Mouse (Mus musculus): ENCODE data around the gene Mid1. TPM values are rescaled to one million over a fixed set of nuclear protein-coding genes. Genes with fewer than 3 reads are reported as not detected.
"Not testable (repeated sequence)": the region's sequence is repeated elsewhere in the genome, so short reads cannot be mapped to it uniquely, and the experiment has no call there.

Mid1 gene
- polyA plus RNA-seq, 1 experiment: 8.8 TPM

GRCm38 (mm10) chrX:170015883-170016282 is 330.9 kb downstream of the Mid1 start:
- not testable (repeated sequence) for H3K27ac ChIP-seq (ENCODE audit: insufficient read depth, low read depth, low read length); H3K4me1 ChIP-seq (ENCODE audit: control insufficient read depth, insufficient read depth, low read length); H3K27me3 ChIP-seq (replicated peaks; ENCODE audit: control insufficient read depth, insufficient read depth, low read length); H3K4me3 ChIP-seq (ENCODE audit: insufficient read depth, low read depth, low read length); DNase-seq
- H3K36me3 ChIP-seq (ENCODE audit: control insufficient read depth, insufficient read depth, low read length): peaks cover 22% of the 10 kb centered on the region
- WGBS: 90% methylated on average over 12 of the region's 12 CpGs

DNA sequence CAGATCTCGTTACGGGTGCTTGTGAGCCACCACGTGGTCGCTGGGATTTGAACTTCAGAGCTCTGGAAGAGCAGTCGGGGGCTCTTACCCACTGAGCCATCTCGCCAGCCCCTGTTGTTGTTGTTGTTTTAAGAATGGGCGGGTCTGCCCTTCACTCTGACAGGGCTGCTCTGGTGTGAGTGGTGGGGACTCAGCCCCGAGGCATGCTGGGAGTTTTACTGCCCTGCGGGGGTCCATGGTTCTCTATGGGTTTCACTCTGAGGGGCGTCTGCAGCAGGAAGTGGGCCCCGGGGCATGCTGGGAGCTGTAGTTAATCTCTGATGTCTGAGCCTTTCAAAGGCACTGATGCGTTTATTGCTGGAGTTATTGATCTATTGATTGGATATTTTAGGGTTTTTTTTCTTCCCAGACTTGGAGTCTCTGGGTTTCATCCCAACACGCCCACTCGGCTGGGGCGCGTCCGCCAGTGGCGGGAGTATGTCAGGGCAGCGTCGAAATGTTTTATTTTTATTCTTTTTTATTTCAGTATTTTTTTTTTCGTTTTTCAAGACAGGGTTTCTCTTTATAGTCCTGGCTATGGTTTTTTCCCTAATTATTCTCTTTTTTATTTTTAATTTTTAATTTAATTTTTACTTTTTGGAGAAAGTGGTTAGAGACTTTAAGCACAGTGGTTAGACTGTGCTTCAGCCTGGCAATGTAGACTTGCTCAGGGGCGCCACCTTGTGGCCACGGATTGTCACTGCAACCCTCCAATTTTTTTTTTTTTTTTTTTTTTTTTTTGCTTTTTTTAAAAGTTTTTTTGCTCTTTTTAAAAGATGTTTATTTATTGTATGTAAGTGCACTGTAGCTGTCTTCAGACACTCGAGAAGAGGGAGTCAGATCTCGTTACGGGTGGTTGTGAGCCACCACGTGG is 332.6 kb downstream of the Mid1 start:
- H3K36me3 ChIP-seq (ENCODE audit: control insufficient read depth, insufficient read depth, low read length): peaks cover 26% of the 10 kb centered on the region; the same call in 1 of the 2 replicates
- not testable (repeated sequence) for H3K27me3 ChIP-seq (replicated peaks; ENCODE audit: control insufficient read depth, insufficient read depth, low read length); H3K4me3 ChIP-seq (ENCODE audit: insufficient read depth, low read depth, low read length); H3K27ac ChIP-seq (ENCODE audit: insufficient read depth, low read depth, low read length); H3K4me1 ChIP-seq (ENCODE audit: control insufficient read depth, insufficient read depth, low read length)
- DNase-seq: peak; percentile 75
- WGBS: 67% methylated on average over 27 of the region's 27 CpGs

GRCm38 (mm10) chrX:170018571-170019218 is 333.7 kb downstream of the Mid1 start:
- DNase-seq: peak; percentile 61
- peaks cover 26% of the 10 kb centered on the region; the same call in 1 of the 2 replicates for H3K36me3 ChIP-seq (ENCODE audit: control insufficient read depth, insufficient read depth, low read length)
- WGBS: 91% methylated on average over 66 of the region's 66 CpGs
- not testable (repeated sequence) for H3K4me3 ChIP-seq (ENCODE audit: insufficient read depth, low read depth, low read length); H3K27ac ChIP-seq (ENCODE audit: insufficient read depth, low read depth, low read length); H3K4me1 ChIP-seq (ENCODE audit: control insufficient read depth, insufficient read depth, low read length); H3K27me3 ChIP-seq (replicated peaks; ENCODE audit: control insufficient read depth, insufficient read depth, low read length)

DNA sequence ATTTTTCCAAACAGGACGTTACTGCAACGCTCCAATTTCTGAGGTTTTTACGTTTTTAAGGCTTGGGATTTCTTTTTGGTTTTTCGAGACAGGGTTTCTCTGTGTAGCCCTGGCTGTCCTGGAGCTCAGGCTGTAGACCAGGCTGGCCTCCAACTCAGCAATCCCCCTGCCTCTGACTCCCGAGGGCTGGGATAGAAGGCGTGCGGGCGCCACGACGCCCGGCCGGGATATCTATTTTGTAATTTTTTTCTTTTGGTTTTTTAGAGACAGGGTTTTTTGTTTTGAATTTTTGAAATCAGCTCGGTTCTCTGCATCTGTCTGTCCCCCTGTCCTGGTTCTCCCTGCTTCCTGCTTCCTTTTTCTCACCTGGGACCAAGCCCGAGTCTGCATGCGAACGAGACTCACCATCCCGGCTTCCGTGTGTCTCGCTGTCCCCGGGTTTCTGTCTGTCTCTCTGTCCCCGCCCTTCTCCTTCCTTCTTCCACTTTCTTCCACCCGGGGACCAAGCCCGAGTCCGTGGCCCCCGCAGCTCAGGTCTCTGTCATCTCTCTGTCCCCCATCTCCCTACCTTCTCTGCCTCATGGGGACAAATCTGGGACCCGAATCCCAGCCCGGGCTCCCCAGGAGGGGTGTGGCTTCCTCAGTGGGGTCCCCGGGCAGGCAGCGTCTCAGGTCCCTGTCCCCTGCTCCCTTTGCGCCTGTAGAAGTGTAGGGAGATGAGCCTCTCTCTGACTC is 334.4 kb downstream of the Mid1 start:
- peaks cover 26% of the 10 kb centered on the region; the same call in 1 of the 2 replicates for H3K36me3 ChIP-seq (ENCODE audit: control insufficient read depth, insufficient read depth, low read length)
- DNase-seq: peak; percentile 34
- H3K27ac ChIP-seq (ENCODE audit: insufficient read depth, low read depth, low read length); H3K4me1 ChIP-seq (ENCODE audit: control insufficient read depth, insufficient read depth, low read length); H3K4me3 ChIP-seq (ENCODE audit: insufficient read depth, low read depth, low read length); H3K27me3 ChIP-seq (replicated peaks; ENCODE audit: control insufficient read depth, insufficient read depth, low read length): not testable (repeated sequence)
- WGBS: 89% methylated on average over 30 of the region's 30 CpGs

DNA sequence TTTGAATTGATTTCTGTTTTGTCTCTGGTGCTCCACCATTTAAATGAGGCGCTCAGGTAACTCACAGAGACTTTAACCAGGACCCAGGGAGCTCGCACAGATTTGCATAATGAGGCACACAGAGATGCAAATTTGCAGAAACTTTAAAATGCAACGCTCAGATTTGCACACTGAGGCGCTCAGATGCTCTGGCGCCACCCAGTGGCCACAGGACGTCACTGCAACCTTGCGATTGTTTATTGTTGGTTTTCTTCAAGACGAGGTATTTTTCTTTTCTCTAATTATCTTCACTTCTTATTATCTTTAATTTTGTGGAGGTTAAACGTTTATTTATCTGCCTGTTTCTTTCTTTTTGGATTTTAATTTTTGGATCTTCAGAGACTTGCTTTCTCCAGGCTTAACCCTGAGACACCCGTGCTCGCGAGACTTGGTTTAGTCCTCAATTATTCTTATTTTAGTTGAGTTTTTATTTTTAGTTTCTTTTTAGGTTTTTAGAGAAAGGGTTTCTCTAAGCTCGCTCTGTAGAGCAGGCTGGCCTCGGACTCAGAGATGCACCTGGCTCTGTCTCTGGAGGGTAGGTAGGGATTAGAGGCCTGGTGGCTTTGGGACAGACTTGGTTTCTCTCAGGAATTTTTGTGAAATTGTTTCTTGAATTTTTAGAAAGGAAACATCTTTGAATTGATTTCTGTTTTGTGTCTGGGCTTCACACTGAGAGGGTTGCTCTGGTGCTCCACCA is 335.1 kb downstream of the Mid1 start:
- peaks cover 26% of the 10 kb centered on the region; the same call in 1 of the 2 replicates for H3K36me3 ChIP-seq (ENCODE audit: control insufficient read depth, insufficient read depth, low read length)
- H3K4me3 ChIP-seq (ENCODE audit: insufficient read depth, low read depth, low read length); H3K27ac ChIP-seq (ENCODE audit: insufficient read depth, low read depth, low read length); H3K27me3 ChIP-seq (replicated peaks; ENCODE audit: control insufficient read depth, insufficient read depth, low read length); H3K4me1 ChIP-seq (ENCODE audit: control insufficient read depth, insufficient read depth, low read length): not testable (repeated sequence)
- peak; percentile 98 for DNase-seq
- WGBS: 69% methylated on average over 14 of the region's 14 CpGs

- H3K27me3 ChIP-seq (replicated peaks; ENCODE audit: control insufficient read depth, insufficient read depth, low read length); H3K4me3 ChIP-seq (ENCODE audit: insufficient read depth, low read depth, low read length); H3K4me1 ChIP-seq (ENCODE audit: control insufficient read depth, insufficient read depth, low read length); H3K27ac ChIP-seq (ENCODE audit: insufficient read depth, low read depth, low read length): not testable (repeated sequence)
- DNase-seq: peak; percentile 84
- peaks cover 26% of the 10 kb centered on the region; the same call in 1 of the 2 replicates for H3K36me3 ChIP-seq (ENCODE audit: control insufficient read depth, insufficient read depth, low read length)
- 63% methylated on average over 9 of the region's 9 CpGs for WGBS
These were observed 335.7 kb downstream of the Mid1 start for GRCm38 (mm10) chrX:170020690-170021050.

GRCm38 (mm10) chrX:170021205-170021604 is 336.2 kb downstream of the Mid1 start:
- H3K4me1 ChIP-seq (ENCODE audit: control insufficient read depth, insufficient read depth, low read length); H3K27ac ChIP-seq (ENCODE audit: insufficient read depth, low read depth, low read length); H3K4me3 ChIP-seq (ENCODE audit: insufficient read depth, low read depth, low read length); H3K27me3 ChIP-seq (replicated peaks; ENCODE audit: control insufficient read depth, insufficient read depth, low read length): not testable (repeated sequence)
- peak; percentile 37 for DNase-seq
- 82% methylated on average over 12 of the region's 12 CpGs for WGBS
- peaks cover 26% of the 10 kb centered on the region; the same call in 1 of the 2 replicates for H3K36me3 ChIP-seq (ENCODE audit: control insufficient read depth, insufficient read depth, low read length)

- peak; percentile 84 for DNase-seq
- H3K36me3 ChIP-seq (ENCODE audit: control insufficient read depth, insufficient read depth, low read length): peaks cover 26% of the 10 kb centered on the region; the same call in 1 of the 2 replicates
- not testable (repeated sequence) for H3K4me1 ChIP-seq (ENCODE audit: control insufficient read depth, insufficient read depth, low read length); H3K4me3 ChIP-seq (ENCODE audit: insufficient read depth, low read depth, low read length); H3K27me3 ChIP-seq (replicated peaks; ENCODE audit: control insufficient read depth, insufficient read depth, low read length); H3K27ac ChIP-seq (ENCODE audit: insufficient read depth, low read depth, low read length)
- 62% methylated on average over 15 of the region's 15 CpGs for WGBS
These were observed 336.9 kb downstream of the Mid1 start for GRCm38 (mm10) chrX:170021750-170022461.

All from kidney, adult 2 months (tissue).